Mouse (Mus musculus): ENCODE measurements around the gene Crym. TPM values are rescaled to one million over a fixed set of nuclear protein-coding genes. Genes with fewer than 3 reads are reported as not detected.

Gene Crym
- total and polyA plus RNA-seq, 2 experiments = 1.4 to 2.0 TPM

DNA sequence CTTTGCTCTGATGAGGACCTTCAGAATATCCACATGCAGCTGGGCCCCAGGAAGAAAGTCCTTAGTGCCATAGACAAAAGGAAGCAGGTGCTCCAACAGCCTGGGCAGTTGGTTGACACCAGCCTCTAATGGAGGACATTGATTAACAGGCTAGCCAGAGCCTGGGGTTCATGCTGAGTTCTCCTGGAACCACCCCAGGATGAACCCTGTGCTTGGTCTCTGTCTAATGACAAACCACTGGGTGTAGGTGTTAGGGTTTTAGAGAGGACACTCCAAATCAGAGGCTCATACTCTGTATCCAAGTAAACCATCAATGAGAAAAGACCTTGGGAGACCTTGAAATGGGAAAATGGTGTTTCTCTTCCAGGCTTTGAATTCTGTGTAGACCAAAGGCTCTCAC, 19.0 kb downstream of the Crym start:
- peaks cover 24% of the 10 kb centered on the region; the same call in 1 of the 2 replicates for H3K79me2 ChIP-seq (ENCODE audit: control insufficient read depth, insufficient read depth, low read length)
- H3K36me3 ChIP-seq (ENCODE audit: control insufficient read depth, insufficient read depth, low read length) = peaks cover 44% of the 10 kb centered on the region
- peaks cover 40% of the 10 kb centered on the region for H3K4me1 ChIP-seq (ENCODE audit: control insufficient read depth, insufficient read depth, low read length)
- no peaks in the 10 kb centered on the region for H3K27me3 ChIP-seq (ENCODE audit: control insufficient read depth, insufficient read depth, low read length)
- H3K9ac ChIP-seq (ENCODE audit: low read depth, low read length) = no peak overlapping the region
- DNase-seq (ENCODE audit: extremely low read depth, low read depth, low spot score) = no peak
- no peak overlapping the region for H3K4me3 ChIP-seq (ENCODE audit: insufficient read depth, low read depth, low read length)
- TF ChIP-seq CTCF (IDR thresholded peaks at IDR 0.05; ENCODE audit: low read depth, low read length) (no peak), POLR2A (IDR thresholded peaks at IDR 0.05; ENCODE audit: extremely low read depth, insufficient read depth, low read length) (no peak)
- no peak overlapping the region for H3K27ac ChIP-seq (replicated peaks; ENCODE audit: insufficient read depth, low read depth, low read length)

DNA sequence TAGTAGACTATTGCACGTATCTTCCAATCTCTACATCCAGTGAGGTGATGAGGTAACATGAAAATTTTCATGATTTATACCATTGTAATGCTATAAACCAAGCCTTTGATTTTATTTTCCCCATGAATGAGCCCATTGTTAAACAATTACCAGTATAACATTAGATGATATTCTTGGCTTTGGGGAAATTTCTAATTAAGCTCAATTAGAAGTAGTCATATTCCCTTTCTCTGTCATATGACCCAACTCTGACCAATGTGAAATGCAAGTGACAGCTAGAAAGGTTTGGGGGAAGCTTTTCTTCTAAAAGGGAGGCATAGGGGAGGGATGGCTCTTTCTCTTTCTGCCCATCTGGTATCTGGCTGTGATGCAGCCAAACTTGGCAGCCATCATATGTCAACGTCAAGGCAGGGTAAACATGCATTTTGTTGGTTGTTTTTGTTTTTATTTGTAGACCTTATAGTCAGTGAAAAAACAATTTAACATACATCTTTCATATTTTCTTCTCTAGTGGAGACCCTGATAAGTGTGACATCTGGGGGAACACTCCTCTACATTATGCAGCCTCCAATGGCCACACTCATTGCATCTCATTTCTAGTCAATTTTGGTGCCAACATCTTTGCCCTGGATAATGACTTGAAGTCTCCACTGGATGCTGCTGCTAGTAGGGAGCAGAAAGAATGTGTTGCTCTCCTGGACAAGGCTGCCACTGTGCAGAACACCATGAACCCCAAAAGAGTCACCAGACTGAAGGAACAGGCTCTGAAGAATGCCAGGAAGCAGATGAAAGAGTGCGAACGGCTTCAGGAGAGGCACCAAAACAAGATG, 20.3 kb downstream of the Crym start:
- H3K27me3 ChIP-seq (ENCODE audit: control insufficient read depth, insufficient read depth, low read length) = no peaks in the 10 kb centered on the region
- peaks cover 43% of the 10 kb centered on the region for H3K4me1 ChIP-seq (ENCODE audit: control insufficient read depth, insufficient read depth, low read length)
- no peak for TF ChIP-seq CTCF (IDR thresholded peaks at IDR 0.05; ENCODE audit: low read depth, low read length)
- no peak for TF ChIP-seq POLR2A (IDR thresholded peaks at IDR 0.05; ENCODE audit: extremely low read depth, insufficient read depth, low read length)
- H3K4me3 ChIP-seq (ENCODE audit: insufficient read depth, low read depth, low read length) = no peak overlapping the region
- H3K27ac ChIP-seq (replicated peaks; ENCODE audit: insufficient read depth, low read depth, low read length) = no peak overlapping the region
- peaks cover 44% of the 10 kb centered on the region for H3K36me3 ChIP-seq (ENCODE audit: control insufficient read depth, insufficient read depth, low read length)
- 77% methylated on average over 4 of the region's 4 CpGs for WGBS
- no peak overlapping the region for H3K9ac ChIP-seq (ENCODE audit: low read depth, low read length)
- H3K79me2 ChIP-seq (ENCODE audit: control insufficient read depth, insufficient read depth, low read length) = peaks cover 27% of the 10 kb centered on the region; the same call in 1 of the 2 replicates
- DNase-seq (ENCODE audit: extremely low read depth, low read depth, low spot score) = no peak

DNA sequence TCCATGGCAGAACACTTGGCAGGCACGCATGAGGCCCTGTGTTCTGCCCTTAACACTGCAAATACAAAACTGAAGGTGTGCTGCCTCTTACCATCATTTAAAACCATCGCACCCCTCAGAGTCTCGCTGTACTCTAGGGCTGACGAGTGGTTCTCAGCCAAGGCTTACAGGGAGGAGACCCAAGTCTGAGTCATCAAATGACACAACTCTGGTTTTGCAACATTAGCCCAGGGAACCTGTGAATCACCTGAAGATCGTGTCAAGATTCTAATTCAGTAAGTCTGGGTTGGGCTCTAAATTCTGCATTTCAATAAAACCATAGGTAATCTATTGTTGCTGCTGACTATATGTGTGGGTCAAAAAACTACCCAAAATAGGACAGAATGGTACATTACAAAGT, 21.4 kb downstream of the Crym start:
- 22% methylated on average over 5 of the region's 5 CpGs for WGBS
- TF ChIP-seq CTCF (IDR thresholded peaks at IDR 0.05; ENCODE audit: low read depth, low read length) = no peak
- no peak for TF ChIP-seq POLR2A (IDR thresholded peaks at IDR 0.05; ENCODE audit: extremely low read depth, insufficient read depth, low read length)
- H3K27me3 ChIP-seq (ENCODE audit: control insufficient read depth, insufficient read depth, low read length) = no peaks in the 10 kb centered on the region
- H3K4me1 ChIP-seq (ENCODE audit: control insufficient read depth, insufficient read depth, low read length) = peaks cover 43% of the 10 kb centered on the region
- peak; percentile 76 for DNase-seq (ENCODE audit: extremely low read depth, low read depth, low spot score)
- H3K36me3 ChIP-seq (ENCODE audit: control insufficient read depth, insufficient read depth, low read length) = peaks cover 44% of the 10 kb centered on the region
- H3K9ac ChIP-seq (ENCODE audit: low read depth, low read length) = no peak overlapping the region
- peaks cover 33% of the 10 kb centered on the region; the same call in 1 of the 2 replicates for H3K79me2 ChIP-seq (ENCODE audit: control insufficient read depth, insufficient read depth, low read length)
- no peak overlapping the region for H3K4me3 ChIP-seq (ENCODE audit: insufficient read depth, low read depth, low read length)
- peak overlapping the region; percentile 11; the same call in 1 of the 2 replicates for H3K27ac ChIP-seq (replicated peaks; ENCODE audit: insufficient read depth, low read depth, low read length)

DNA sequence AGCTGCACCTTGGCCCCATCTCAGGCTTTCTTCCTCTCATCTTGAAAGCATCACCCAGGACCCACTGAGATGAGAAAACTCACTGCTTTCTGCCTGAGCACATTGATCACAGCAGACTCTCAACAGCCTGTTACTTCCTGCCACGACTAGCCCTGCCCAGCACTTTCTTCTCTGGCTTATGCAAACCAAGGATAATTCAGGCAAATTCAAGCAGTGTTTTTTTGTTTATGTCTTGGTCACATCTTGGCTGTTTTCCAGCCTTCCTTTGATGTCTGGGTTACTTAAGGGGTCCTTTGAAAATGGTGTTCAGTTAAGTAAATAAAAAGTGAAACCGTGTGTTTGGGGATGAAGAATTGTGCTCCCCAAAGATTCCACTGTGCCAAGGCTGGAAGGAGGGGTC, 23.0 kb downstream of the Crym start:
- no peak for DNase-seq (ENCODE audit: extremely low read depth, low read depth, low spot score)
- WGBS = 3% methylated on average over 2 of the region's 2 CpGs
- H3K27me3 ChIP-seq (ENCODE audit: control insufficient read depth, insufficient read depth, low read length) = no peaks in the 10 kb centered on the region
- no peak overlapping the region for H3K4me3 ChIP-seq (ENCODE audit: insufficient read depth, low read depth, low read length)
- TF ChIP-seq CTCF (IDR thresholded peaks at IDR 0.05; ENCODE audit: low read depth, low read length) = no peak
- no peak for TF ChIP-seq POLR2A (IDR thresholded peaks at IDR 0.05; ENCODE audit: extremely low read depth, insufficient read depth, low read length)
- H3K9ac ChIP-seq (ENCODE audit: low read depth, low read length) = 0 out of 2 replicates have a peak overlapping the region, but pooled peaks have one; percentile 17
- peaks cover 38% of the 10 kb centered on the region for H3K4me1 ChIP-seq (ENCODE audit: control insufficient read depth, insufficient read depth, low read length)
- H3K79me2 ChIP-seq (ENCODE audit: control insufficient read depth, insufficient read depth, low read length) = peaks cover 37% of the 10 kb centered on the region; the same call in 1 of the 2 replicates
- H3K27ac ChIP-seq (replicated peaks; ENCODE audit: insufficient read depth, low read depth, low read length) = no peak overlapping the region
- peaks cover 38% of the 10 kb centered on the region for H3K36me3 ChIP-seq (ENCODE audit: control insufficient read depth, insufficient read depth, low read length)

DNA sequence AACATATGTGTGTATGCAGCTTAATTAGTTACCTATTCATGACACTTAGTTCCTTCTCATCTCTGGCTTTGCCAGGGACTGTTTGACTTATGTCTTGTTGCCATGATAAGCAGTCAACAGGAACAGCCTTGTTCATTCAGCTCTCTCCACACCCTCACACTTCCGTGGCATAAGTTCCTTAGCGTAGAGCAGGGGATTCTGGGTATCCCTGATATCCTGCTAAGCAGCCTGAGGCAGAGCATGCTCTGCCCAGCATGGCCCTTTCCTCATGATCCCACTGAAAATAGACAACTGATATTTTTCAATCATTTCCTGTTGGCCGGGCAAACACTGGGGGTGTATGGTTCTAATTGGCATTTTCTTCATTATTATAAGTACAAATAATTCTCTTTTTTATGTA, 24.3 kb downstream of the Crym start:
- WGBS = 41% methylated on average over 3 of the region's 3 CpGs
- no peak overlapping the region for H3K9ac ChIP-seq (ENCODE audit: low read depth, low read length)
- H3K4me3 ChIP-seq (ENCODE audit: insufficient read depth, low read depth, low read length) = no peak overlapping the region
- TF ChIP-seq POLR2A (IDR thresholded peaks at IDR 0.05; ENCODE audit: extremely low read depth, insufficient read depth, low read length) = no peak
- no peak for TF ChIP-seq CTCF (IDR thresholded peaks at IDR 0.05; ENCODE audit: low read depth, low read length)
- H3K4me1 ChIP-seq (ENCODE audit: control insufficient read depth, insufficient read depth, low read length) = peaks cover 37% of the 10 kb centered on the region
- DNase-seq (ENCODE audit: extremely low read depth, low read depth, low spot score) = peak; percentile 54
- H3K27ac ChIP-seq (replicated peaks; ENCODE audit: insufficient read depth, low read depth, low read length) = 0 out of 2 replicates have a peak overlapping the region, but pooled peaks have one; percentile 20
- peaks cover 36% of the 10 kb centered on the region; the same call in 1 of the 2 replicates for H3K79me2 ChIP-seq (ENCODE audit: control insufficient read depth, insufficient read depth, low read length)
- H3K27me3 ChIP-seq (ENCODE audit: control insufficient read depth, insufficient read depth, low read length) = no peaks in the 10 kb centered on the region
- peaks cover 26% of the 10 kb centered on the region for H3K36me3 ChIP-seq (ENCODE audit: control insufficient read depth, insufficient read depth, low read length)
